Mouse (Mus musculus) ES-Bruce4 (cell line): ENCODE measurements around the gene App. TPM values are rescaled to one million over a fixed set of nuclear protein-coding genes. Genes with fewer than 3 reads are reported as not detected.

ENCODE experiments used
- H3K27ac ChIP-seq: 2 replicates; pipeline ENCODE4 v1.5.1; 2012; ENCODE audit warnings: low read length, inconsistent platforms; ENCODE audit not compliant: insufficient read depth
- H3K27me3 ChIP-seq: 2 replicates; pipeline ENCODE4 v1.6.1; 2012; ENCODE audit warnings: mild to moderate bottlenecking, low read length, inconsistent platforms; ENCODE audit not compliant: control insufficient read depth, poor library complexity, insufficient read depth, severe bottlenecking
- H3K36me3 ChIP-seq: 2 replicates; pipeline ENCODE4 v1.6.1; 2012; ENCODE audit warnings: inconsistent platforms, mild to moderate bottlenecking, low read length, moderate library complexity; ENCODE audit not compliant: control insufficient read depth, poor library complexity, insufficient read depth, severe bottlenecking
- H3K4me1 ChIP-seq: one replicate; pipeline ENCODE4 v1.8.1; 2011; ENCODE audit warnings: low read length; ENCODE audit not compliant: control insufficient read depth, insufficient read depth
- H3K4me3 ChIP-seq: 2 replicates; pipeline ENCODE4 v1.5.1; 2011; ENCODE audit warnings: low read depth, mild to moderate bottlenecking, low read length
- H3K9ac ChIP-seq: 2 replicates; pipeline ENCODE4 v1.6.1; 2012; ENCODE audit warnings: low read depth, mild to moderate bottlenecking, inconsistent platforms; ENCODE audit not compliant: poor library complexity, severe bottlenecking
- H3K9me3 ChIP-seq: replicated peaks from 2 replicates; pipeline ENCODE4 v1.6.1; 2012; ENCODE audit warnings: mild to moderate bottlenecking, low read length, inconsistent platforms; ENCODE audit not compliant: control insufficient read depth, poor library complexity, insufficient read depth, severe bottlenecking
- CTCF ChIP-seq: IDR thresholded peaks from one replicate; pipeline ENCODE4 v1.8.1; 2011; ENCODE audit warnings: low read depth, low read length
- EP300 ChIP-seq: IDR thresholded peaks from 2 replicates; pipeline ENCODE4 v1.6.1; 2011; ENCODE audit warnings: low read depth, low read length; ENCODE audit not compliant: insufficient read depth
- POLR2A ChIP-seq: IDR thresholded peaks from one replicate; pipeline ENCODE4 v1.8.1; 2011; ENCODE audit warnings: low read length; ENCODE audit not compliant: insufficient read depth
- polyA plus RNA-seq: library from polyadenylated mRNA; stranded (reverse); fragments of >200 nt; gene quantifications from 2 replicates; pipeline ENCODE4 v1.2.4, GENCODE M21; 2011; ENCODE audit warnings: low read depth; ENCODE audit not compliant: missing spikeins, insufficient read depth, insufficient read length

Gene App
- polyA plus RNA-seq, 1 experiment, result 89.3 TPM

DNA sequence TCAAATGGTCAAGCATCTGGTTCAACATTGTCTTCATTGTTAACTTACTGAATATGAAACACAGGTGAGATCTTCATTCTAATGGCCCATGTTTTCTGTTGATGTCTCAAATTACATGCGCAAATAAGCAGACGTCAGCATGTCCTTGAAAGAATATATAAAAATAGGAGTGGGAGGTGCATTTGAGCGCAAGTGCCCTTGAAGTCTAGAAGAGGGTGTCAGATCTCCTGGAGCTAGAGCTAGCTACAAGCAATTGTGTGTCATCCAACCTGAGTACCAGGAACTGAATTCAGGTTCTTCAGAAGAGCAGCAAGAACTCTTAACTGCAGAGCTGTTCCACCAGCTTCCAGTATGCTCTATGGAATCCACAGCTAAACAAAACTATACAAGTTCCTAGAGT is 72.0 kb downstream of the App start:
- Histone ChIP-seq H3K4me3 (no peak overlapping the region), H3K9me3 (no peaks in the 10 kb centered on the region), H3K27ac (no peak overlapping the region), H3K4me1 (no peaks in the 10 kb centered on the region), H3K9ac (no peak overlapping the region), H3K27me3 (no peaks in the 10 kb centered on the region), H3K36me3 (no peaks in the 10 kb centered on the region)
- TF ChIP-seq POLR2A, result no peak
- TF ChIP-seq EP300, result no peak
- TF ChIP-seq CTCF, result no peak

DNA sequence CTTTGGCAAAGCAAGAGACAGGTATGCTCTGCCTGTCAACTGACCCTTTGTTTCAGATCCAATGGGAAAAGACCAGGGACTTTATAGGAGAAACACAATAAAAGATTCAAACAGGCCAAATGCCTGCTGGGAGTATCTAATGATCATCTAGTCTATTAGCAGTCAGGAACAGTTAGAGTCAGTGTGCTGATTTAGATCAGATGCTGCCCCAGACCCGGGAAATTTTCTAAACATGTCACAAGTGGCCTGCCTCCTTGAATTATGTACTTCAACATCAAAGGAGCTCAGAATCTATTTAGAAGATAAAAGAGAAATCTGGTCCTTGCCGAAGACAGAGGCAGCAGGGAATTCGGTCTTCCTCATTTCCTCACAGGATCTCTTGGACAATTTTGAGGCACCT is 72.8 kb downstream of the App start:
- Histone ChIP-seq H3K4me3 (no peak overlapping the region), H3K9ac (no peak overlapping the region), H3K27me3 (no peaks in the 10 kb centered on the region), H3K4me1 (no peaks in the 10 kb centered on the region), H3K27ac (no peak overlapping the region), H3K36me3 (no peaks in the 10 kb centered on the region), H3K9me3 (no peaks in the 10 kb centered on the region)
- TF ChIP-seq POLR2A (no peak), EP300 (no peak), CTCF (no peak)

DNA sequence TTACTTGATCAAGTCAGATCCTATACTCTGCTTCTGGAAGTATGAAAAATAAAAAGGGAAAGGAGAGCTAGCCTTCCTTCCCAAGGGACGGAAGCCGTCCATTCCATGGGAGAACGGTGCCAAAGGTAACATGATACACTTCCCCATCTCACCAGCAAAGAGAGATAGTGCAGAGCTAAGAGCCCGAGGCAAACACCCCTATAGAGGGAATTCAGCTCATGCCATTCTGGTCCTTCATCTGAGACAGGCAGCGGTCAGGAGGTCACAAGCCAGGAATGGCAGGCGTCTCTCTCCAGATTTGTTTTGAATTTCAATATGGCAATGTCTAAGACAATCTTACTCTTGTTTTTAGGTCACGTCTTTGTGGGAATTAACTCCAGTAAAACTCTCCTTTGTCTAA is 74.1 kb downstream of the App start:
- Histone ChIP-seq H3K36me3 (no peaks in the 10 kb centered on the region), H3K27ac (no peak overlapping the region), H3K4me1 (no peaks in the 10 kb centered on the region), H3K4me3 (no peak overlapping the region), H3K9me3 (no peaks in the 10 kb centered on the region), H3K27me3 (no peaks in the 10 kb centered on the region), H3K9ac (no peak overlapping the region)
- TF ChIP-seq EP300, result no peak
- no peak for TF ChIP-seq POLR2A
- TF ChIP-seq CTCF, result no peak

DNA sequence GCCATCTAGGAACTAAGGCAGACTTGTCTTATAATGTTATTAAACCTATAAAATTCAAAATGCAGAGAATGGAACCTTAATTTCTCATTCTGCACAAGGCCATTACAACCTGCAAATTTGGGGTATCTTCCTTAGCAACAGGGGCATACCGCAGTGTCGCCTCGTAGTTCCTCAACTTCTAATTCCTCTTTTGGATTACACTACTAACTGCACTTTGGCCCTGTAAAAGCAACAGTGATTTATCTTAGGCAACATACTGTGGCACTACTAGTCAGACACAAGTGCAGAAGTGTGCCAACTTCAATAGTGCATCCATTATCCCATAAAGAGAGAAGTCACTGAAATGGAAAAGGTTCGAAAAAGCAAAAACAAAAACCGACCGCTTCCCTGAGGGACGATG is 74.5 kb downstream of the App start:
- Histone ChIP-seq H3K4me3 (no peak overlapping the region), H3K27ac (no peak overlapping the region), H3K9me3 (no peaks in the 10 kb centered on the region), H3K9ac (no peak overlapping the region), H3K36me3 (no peaks in the 10 kb centered on the region), H3K4me1 (no peaks in the 10 kb centered on the region), H3K27me3 (no peaks in the 10 kb centered on the region)
- TF ChIP-seq EP300 (no peak), POLR2A (no peak), CTCF (no peak)

DNA sequence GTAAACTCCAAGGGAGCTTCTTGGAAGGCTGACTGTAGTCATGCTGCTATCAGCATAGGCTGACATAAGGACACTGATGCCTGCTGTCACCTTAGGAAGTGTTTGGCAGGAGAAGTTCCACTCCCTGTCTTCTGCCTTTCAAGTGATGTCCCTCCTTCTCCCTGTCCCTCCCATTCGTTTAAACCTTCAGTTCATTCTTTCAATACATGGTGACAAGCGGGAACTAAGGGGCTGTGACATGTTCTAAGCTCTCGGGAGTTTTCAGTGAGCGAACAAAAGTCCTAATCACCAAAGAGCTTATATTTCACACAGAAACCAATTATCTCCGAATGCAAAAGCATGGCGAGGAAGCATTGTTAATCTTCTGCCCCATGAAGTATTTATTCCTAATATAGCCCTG is 77.2 kb downstream of the App start:
- Histone ChIP-seq H3K36me3 (no peaks in the 10 kb centered on the region), H3K4me1 (no peaks in the 10 kb centered on the region), H3K9ac (no peak overlapping the region), H3K4me3 (no peak overlapping the region), H3K9me3 (no peaks in the 10 kb centered on the region), H3K27me3 (no peaks in the 10 kb centered on the region), H3K27ac (no peak overlapping the region)
- TF ChIP-seq POLR2A, result no peak
- TF ChIP-seq EP300, result no peak
- no peak for TF ChIP-seq CTCF

DNA sequence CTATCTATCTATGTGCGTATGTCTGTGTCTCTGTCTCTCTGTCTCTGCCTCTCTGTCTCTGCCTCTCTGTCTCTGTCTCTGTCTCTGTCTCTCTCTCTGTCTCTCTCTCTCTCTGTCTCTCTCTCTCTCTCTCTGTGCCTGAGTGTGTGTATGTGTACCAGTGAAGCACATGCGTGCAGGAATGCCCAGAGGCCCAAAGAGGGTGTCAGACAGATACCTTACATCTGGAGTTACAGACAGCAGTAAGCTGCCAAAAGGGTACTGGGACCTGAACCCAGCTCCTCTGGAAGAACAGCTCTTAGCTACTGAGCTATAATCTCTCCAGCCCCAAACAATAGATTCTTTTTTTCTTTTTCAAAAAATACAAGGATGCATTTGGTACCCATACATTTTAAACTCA is 77.6 kb downstream of the App start:
- no peak overlapping the region for H3K9ac ChIP-seq
- H3K4me1 ChIP-seq, result no peaks in the 10 kb centered on the region
- no peak for TF ChIP-seq POLR2A
- no peak for TF ChIP-seq CTCF
- TF ChIP-seq EP300, result no peak
- H3K36me3 ChIP-seq, result no peaks in the 10 kb centered on the region
- no peak overlapping the region for H3K4me3 ChIP-seq
- no peak overlapping the region for H3K27ac ChIP-seq
- no peaks in the 10 kb centered on the region for H3K9me3 ChIP-seq
- no peaks in the 10 kb centered on the region for H3K27me3 ChIP-seq
